In genomic region chr2:37822122-37822521, GRCm38 (mm10) we compare ENCODE assay signal across 25 mouse cellular contexts. TPM values are rescaled to one million over a fixed set of nuclear protein-coding genes. Genes with fewer than 3 reads are reported as not detected.
DNase-seq lines count a peak whose midpoint lies in the region; ATAC-seq and TF ChIP-seq lines count a peak whose summit lies in the region.
"Had no signal": no experiment of that assay in that cellular context is flagged by ENCODE, and none has a peak within 500 bp of the region (broad histone marks: within the 10 kb centered on the region; RNA-seq: fewer than 3 reads in every experiment).

No protein-coding gene starts in this region.

- no peak for TF ChIP-seq CTCF in brain, embryonic 14.5 days (IDR thresholded peaks at IDR 0.05; ENCODE audit: borderline replicate concordance, extremely low read depth, insufficient read depth, insufficient read length)

- no peak overlapping the region for H3K4me2 ChIP-seq in hindbrain, embryonic 14.5 days (replicated peaks)
- no peak overlapping the region for H3K4me2 ChIP-seq in hindbrain, embryonic 12.5 days (replicated peaks)
- no peak overlapping the region for H3K4me2 ChIP-seq in midbrain, embryonic 16.5 days (ENCODE audit: low read length)
- H3K4me2 ChIP-seq: forebrain, embryonic 15.5 days; heart, embryonic 12.5 days; kidney, embryonic 15.5 days; liver, embryonic 12.5 days; stomach, embryonic 15.5 days had no signal

- DNase-seq in hindbrain, embryonic 14.5 days (ENCODE audit: low spot score), result no peak
- peak; percentile 51 for DNase-seq in brain, adult 2 months (ENCODE audit: low read depth, low spot score)
- peak; percentile 57 for DNase-seq in brain, embryonic 14.5 days (ENCODE audit: low read depth)
- DNase-seq in spleen, postnatal 14 days (ENCODE audit: low spot score in 2 of 2), result no peak
- no peak for DNase-seq in cerebellum, adult 11 months
- DNase-seq: adrenal gland, postnatal 25 days; B cell, adult 2 months; cerebellum, adult 8-10 months; cerebellum, postnatal 25 days; heart, adult 2 months; heart, postnatal 4 days; kidney, adult 18-20 months; kidney, postnatal 25 days; liver, postnatal 0 days; retina, postnatal 1 day; right cerebral cortex, postnatal 14 days; thymus, postnatal 14 days had no signal

- peaks cover 24% of the 10 kb centered on the region for H3K4me1 ChIP-seq in hindbrain, embryonic 14.5 days (replicated peaks; ENCODE audit: control insufficient read depth, insufficient read depth, low read length)
- peaks cover 26% of the 10 kb centered on the region for H3K4me1 ChIP-seq in hindbrain, embryonic 12.5 days
- H3K4me1 ChIP-seq in midbrain, embryonic 16.5 days (ENCODE audit: control insufficient read depth, insufficient read depth, low read length), result peaks cover 37% of the 10 kb centered on the region
- H3K4me1 ChIP-seq: kidney, embryonic 15.5 days; stomach, embryonic 15.5 days had no signal

- no peak overlapping the region for H3K4me3 ChIP-seq in hindbrain, embryonic 14.5 days (replicated peaks; ENCODE audit: low read length)
- H3K4me3 ChIP-seq in hindbrain, embryonic 12.5 days, result no peak overlapping the region
- H3K4me3 ChIP-seq in midbrain, embryonic 16.5 days (ENCODE audit: low read depth, low read length), result no peak overlapping the region
- H3K4me3 ChIP-seq: forebrain, embryonic 15.5 days; heart, adult 2 months; heart, embryonic 12.5 days; kidney, embryonic 15.5 days; liver, embryonic 12.5 days; stomach, embryonic 15.5 days had no signal

- no peaks in the 10 kb centered on the region for H3K27me3 ChIP-seq in hindbrain, embryonic 14.5 days (ENCODE audit: control insufficient read depth, insufficient read depth, low read length)
- H3K27me3 ChIP-seq in hindbrain, embryonic 12.5 days, result no peaks in the 10 kb centered on the region; the same call in 1 of the 2 replicates
- no peaks in the 10 kb centered on the region; the same call in 1 of the 2 replicates for H3K27me3 ChIP-seq in midbrain, embryonic 16.5 days (ENCODE audit: control insufficient read depth, insufficient read depth, low read depth, low read length)
- H3K27me3 ChIP-seq: forebrain, embryonic 15.5 days; heart, embryonic 12.5 days; kidney, embryonic 15.5 days; liver, embryonic 12.5 days; stomach, embryonic 15.5 days had no signal

- TF ChIP-seq POLR2A in brain, embryonic 14.5 days (IDR thresholded peaks at IDR 0.05; ENCODE audit: borderline replicate concordance, extremely low read depth, insufficient read depth, insufficient read length, poor library complexity, severe bottlenecking), result no peak

- no peaks in the 10 kb centered on the region for H3K9me3 ChIP-seq in hindbrain, embryonic 14.5 days (ENCODE audit: control insufficient read depth, low read length)
- H3K9me3 ChIP-seq in hindbrain, embryonic 12.5 days (replicated peaks), result no peaks in the 10 kb centered on the region
- H3K9me3 ChIP-seq in midbrain, embryonic 16.5 days (replicated peaks; ENCODE audit: control insufficient read depth, low read length, poor library complexity, severe bottlenecking), result no peaks in the 10 kb centered on the region
- H3K9me3 ChIP-seq: forebrain, embryonic 15.5 days; heart, embryonic 12.5 days; kidney, embryonic 15.5 days; liver, embryonic 12.5 days; stomach, embryonic 15.5 days had no signal

- no peak overlapping the region for H3K9ac ChIP-seq in hindbrain, embryonic 14.5 days
- H3K9ac ChIP-seq in hindbrain, embryonic 12.5 days, result no peak overlapping the region
- no peak overlapping the region for H3K9ac ChIP-seq in midbrain, embryonic 16.5 days (ENCODE audit: low read depth, low read length)
- H3K9ac ChIP-seq: forebrain, embryonic 15.5 days; heart, embryonic 12.5 days; kidney, embryonic 15.5 days; liver, embryonic 12.5 days; liver, postnatal 0 days; stomach, embryonic 15.5 days had no signal

- 46% methylated on average over 5 of the region's 5 CpGs for WGBS in hindbrain, embryonic 14.5 days
- 51% methylated on average over 5 of the region's 5 CpGs for WGBS in hindbrain, embryonic 12.5 days
- 44% methylated on average over 5 of the region's 5 CpGs for WGBS in midbrain, embryonic 16.5 days

- ATAC-seq in hindbrain, embryonic 14.5 days (ENCODE audit: low FRiP score), result no peak
- ATAC-seq in hindbrain, embryonic 12.5 days (ENCODE audit: low FRiP score), result no peak
- ATAC-seq in midbrain, embryonic 16.5 days, result no peak
- ATAC-seq: forebrain, embryonic 15.5 days; liver, embryonic 12.5 days; liver, postnatal 0 days had no signal

- peak overlapping the region; percentile 51; the same call in 1 of the 2 replicates for H3K27ac ChIP-seq in hindbrain, embryonic 14.5 days
- no peak overlapping the region; the same call in 1 of the 2 replicates for H3K27ac ChIP-seq in hindbrain, embryonic 12.5 days
- peak overlapping the region; percentile 38; the same call in 1 of the 2 replicates for H3K27ac ChIP-seq in midbrain, embryonic 16.5 days (ENCODE audit: low read length)
- H3K27ac ChIP-seq: forebrain, embryonic 15.5 days; heart, adult 2 months; kidney, embryonic 15.5 days; liver, embryonic 12.5 days; macrophage; stomach, embryonic 15.5 days had no signal

- no peaks in the 10 kb centered on the region for H3K36me3 ChIP-seq in hindbrain, embryonic 14.5 days (replicated peaks; ENCODE audit: control insufficient read depth, insufficient read depth)
- H3K36me3 ChIP-seq in hindbrain, embryonic 12.5 days, result no peaks in the 10 kb centered on the region
- H3K36me3 ChIP-seq in midbrain, embryonic 16.5 days (ENCODE audit: control insufficient read depth, insufficient read depth, low read length), result no peaks in the 10 kb centered on the region
- H3K36me3 ChIP-seq: forebrain, embryonic 15.5 days; heart, embryonic 12.5 days; kidney, embryonic 15.5 days; liver, embryonic 12.5 days; stomach, embryonic 15.5 days had no signal

RNA-seq across cellular contexts. Expression of gene Crb2, which starts 46.1 kb away (rescaled TPM):
- 4.5 and 6.3 TPM in 2 replicates for polyA plus RNA-seq in hindbrain, embryonic 14.5 days (2014; fragmentation: Nextera tagmentation; extraction: Ambion mirVana)
- polyA plus RNA-seq in hindbrain, embryonic 12.5 days (2016; fragmentation: Nextera tagmentation; extraction: Ambion mirVana), result 12.3 and 14.7 TPM in 2 replicates
- polyA plus RNA-seq in brain, embryonic 14.5 days (2012; rRNA removed), result 9.8 and 11.3 TPM in 2 replicates
- polyA plus RNA-seq in midbrain, embryonic 16.5 days (2015; fragmentation: Nextera tagmentation; extraction: Ambion mirVana), result 4.2 and 5.3 TPM in 2 replicates
- polyA plus RNA-seq: macrophage had no signal

Comparison
In these comparisons a context has a peak if more than half of its experiments do, and no peak if none do; other contexts are left out.
1. DNase-seq: peak in brain, adult 2 months (single experiment) and brain, embryonic 14.5 days (single experiment); none in hindbrain, embryonic 14.5 days (single experiment), spleen, postnatal 14 days (0 of 2) and cerebellum, adult 11 months (single experiment).